Mouse (Mus musculus): ENCODE data around the gene Bcl6b. TPM values are rescaled to one million over a fixed set of nuclear protein-coding genes. Genes with fewer than 3 reads are reported as not detected.

The Bcl6b gene
- 7.3 TPM for polyA plus RNA-seq (2014; fragmentation: Illumina TruSeq; extraction: RNeasy Lipid Tissue Mini Kit (QIAGEN cat#74804))

DNA sequence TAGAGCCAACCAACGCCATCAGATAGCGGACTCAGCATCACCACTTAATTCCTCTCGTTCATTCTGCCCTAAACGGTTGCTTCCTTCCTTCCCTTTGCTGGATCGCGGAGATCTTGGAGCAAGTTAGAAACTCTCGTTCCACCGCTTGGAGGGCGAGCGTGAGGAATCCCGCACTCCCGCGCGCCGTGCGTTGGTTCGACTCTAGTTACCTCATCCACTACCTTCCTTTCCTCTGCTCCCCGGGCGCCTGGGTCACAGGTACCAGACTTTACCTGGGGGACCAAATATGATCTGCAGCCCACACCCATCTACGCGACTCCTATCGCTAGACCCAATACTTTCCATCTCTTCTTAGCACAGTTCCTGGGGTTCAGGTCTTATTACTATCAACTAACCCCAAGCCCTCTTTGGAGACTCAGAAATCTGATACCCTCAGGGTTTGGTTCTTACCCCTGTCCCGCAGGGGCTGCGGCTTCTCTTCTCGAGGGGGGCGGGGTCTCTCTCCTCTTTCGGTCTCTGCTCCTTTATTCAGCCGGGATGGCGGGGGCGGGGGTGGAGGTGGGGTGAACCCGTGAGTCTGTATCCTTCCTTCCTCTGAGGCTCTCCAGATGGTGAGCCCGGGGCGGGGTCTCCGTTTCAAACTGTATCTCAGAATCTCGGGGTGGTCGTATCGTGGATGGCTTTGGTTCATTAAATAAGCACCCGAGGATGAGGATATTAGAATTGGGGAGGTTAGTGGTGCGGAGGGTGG lies at the start of gene Bcl6b:
Gene Bcl6b (minus strand): TSS at position 539 of the 751 bp plus-strand sequence.

DNA sequence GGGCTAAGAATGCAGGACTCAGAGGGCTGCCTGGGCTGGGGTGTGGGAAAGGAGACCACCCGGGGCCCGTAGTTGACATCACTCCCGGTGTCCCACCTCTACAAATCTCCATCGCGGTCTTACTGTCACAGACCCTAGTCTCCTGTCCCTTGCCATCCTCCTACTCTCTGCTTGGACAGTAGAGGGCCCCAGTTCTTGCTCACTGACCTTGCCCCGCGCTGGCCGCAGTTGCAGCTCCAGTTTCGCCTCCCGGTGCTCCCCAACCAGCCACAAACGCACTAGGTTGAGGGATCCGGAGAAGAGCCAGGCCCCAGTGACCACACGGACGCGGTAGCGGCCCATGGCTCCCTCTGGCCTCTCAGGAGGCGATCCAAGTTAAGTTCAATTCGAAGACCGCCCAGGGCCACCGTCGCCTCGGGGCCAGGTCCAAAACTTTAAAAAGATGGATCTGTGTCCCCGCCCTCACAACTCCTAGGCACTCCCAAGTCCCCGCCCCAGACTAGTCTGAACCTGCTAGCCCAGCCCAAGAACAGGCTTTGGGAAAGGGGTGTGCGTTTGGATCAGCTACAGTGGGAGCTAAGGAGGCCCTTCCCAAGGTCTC lies 25.4 kb upstream of the Bcl6b start, which contains the start of gene Alox12:
Gene Alox12 (minus strand): TSS at position 423 of the 601 bp plus-strand sequence.

DNA sequence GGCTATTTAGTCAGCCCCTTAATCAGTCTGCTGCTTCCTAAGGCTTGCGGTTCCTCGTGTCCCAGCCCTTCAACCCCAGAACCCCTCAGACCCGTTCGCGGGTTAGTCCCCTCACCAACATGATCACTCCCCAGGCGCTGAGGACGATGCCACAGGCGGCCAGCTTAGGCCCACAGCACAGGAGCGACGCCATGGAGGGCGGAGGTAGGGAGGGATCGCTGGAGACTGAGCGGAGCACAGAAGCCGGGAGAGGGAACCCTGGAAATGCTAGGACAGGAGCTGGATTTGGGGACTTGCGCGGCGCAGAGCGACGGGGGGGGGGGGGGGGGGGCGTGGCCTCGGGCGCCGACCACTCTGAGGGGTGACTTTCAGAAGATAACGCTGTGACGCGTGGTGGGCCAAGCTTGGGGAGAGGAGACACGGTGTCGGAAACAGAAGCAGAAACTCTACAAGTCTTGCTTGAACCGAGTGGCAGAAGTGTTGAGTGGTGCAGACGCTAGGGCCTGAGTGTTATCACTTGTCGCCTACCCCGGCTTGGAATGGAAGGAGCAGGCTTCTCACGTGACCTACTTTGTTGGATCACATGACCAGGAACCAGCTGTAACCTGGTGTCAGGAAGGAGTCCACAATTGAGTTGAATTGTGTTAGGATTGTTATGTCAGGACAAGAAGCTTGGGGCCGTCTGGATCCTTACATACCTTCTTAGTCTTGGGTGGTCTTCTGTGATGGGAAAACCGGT lies 10.1 kb upstream of the Bcl6b start, which contains the start of the genes Gm21988 and Rnasek:
Gene Gm21988 (minus strand): TSS at position 290 of the 739 bp plus-strand sequence.
Gene Rnasek (minus strand): TSS at position 302 of the 739 bp plus-strand sequence.

DNA sequence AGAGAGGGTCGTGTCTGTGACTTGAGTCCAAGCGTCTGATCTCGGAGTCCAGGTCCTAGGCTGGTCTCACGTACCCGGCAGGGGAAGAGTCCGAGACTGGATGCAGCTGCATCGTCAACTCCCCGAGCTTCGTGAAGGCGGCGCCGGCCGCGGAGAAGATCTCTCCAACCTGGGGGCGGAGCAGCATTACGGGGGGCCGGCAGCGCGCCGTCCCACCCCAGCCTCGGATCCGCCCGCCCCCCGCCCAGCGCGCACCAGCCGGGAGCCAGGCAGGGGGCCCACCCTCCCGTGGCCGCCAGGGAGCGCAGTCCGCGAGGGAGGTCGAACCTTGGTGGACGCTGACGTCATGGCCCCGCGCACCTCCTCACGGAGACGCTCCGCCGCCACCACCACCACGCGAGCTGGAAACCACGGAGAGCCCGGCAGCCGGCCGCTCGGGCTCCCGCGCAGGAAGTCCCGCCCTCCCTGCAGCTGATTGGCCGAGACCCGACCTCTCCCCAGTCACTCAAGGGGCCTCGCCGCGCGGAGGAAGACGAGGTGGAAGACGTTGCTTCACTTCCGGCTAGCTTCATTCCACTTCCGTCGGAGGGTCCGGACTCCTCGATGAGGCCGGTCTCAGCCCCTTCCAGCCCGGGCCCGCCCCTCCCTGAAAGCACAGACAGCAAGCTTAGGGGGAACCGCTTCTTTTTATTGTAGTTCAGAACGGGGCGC lies 8.0 kb upstream of the Bcl6b start, which contains the start of gene 0610010K14Rik:
Gene 0610010K14Rik (minus strand): TSS at position 458 of the 711 bp plus-strand sequence.

DNA sequence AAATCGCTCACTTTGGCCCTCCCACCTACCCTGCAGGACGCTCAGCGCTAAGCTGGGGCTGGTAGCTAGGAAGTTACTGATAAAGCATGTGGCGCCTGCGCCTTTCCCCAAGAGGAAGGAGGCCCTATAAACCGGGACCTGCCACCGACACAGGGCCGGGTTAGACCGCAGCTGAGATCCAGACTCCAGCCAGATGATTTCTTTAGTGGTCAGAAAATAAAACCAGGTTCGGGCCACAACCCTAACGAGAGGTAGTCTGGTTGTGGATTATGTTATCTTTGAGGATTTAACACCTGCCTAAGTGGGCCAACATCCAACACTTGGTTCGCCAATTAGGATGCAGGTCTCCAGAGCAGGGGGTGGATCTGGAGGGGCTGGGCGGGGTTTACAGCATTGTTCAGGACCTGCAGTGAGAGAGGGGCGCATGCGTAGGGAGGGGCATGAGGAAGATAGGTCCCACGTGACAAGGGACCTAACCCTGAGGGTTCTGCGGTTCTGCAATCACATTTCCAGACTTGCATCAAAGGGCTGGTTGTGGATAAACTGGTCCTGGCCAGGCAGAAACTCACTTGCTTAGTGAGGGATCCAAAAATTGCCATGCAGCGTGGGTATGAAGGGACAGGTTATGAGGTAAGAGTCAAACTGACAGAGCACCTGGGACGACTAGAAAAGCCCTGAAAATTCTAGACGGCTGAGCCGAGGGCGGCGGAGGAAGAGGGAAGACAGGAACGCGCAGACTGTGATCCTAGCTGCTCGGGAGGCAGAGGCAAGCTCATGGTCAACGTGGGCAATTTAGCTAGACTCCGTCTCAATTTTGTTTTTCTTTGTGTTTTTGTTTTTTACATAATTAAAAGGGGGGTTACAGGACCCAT lies 8.6 kb downstream of the Bcl6b start, which contains the start of gene Slc16a13:
Gene Slc16a13 (minus strand): TSS at position 334 of the 872 bp plus-strand sequence.

DNA sequence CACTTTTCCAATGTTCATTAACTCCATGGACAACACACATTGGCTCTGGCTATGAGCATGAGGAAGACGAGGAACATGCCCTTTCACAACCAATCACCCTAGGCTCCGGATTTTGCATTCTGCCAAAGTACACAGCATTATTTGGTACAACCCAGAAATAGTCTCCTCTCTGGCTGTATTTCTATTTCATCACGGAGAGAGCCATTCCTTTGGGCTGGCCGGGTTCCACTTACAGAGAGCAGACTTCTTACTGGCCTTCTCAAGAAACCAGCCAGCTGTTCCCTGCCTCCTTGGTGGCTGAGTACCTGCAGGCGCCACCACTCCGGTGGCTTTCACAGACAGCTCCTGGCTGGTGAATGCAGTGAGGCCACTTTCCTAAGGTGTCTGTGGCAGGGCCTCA lies 17.2 kb downstream of the Bcl6b start, which contains the start of gene Slc16a11:
Gene Slc16a11 (plus strand): TSS at position 330 of the 400 bp plus-strand sequence.

Other genes with a start within 250 kb of the Bcl6b start
- gene Ctdnep1, start 248.6 kb downstream of the Bcl6b start, polyA plus RNA-seq (2014; fragmentation: Illumina TruSeq; extraction: RNeasy Lipid Tissue Mini Kit (QIAGEN cat#74804)) = 63.2 TPM
- 5.8 TPM for gene Elp5, start 247.3 kb downstream of the Bcl6b start, polyA plus RNA-seq (2014; fragmentation: Illumina TruSeq; extraction: RNeasy Lipid Tissue Mini Kit (QIAGEN cat#74804))
- 449 TPM for gene Gabarap, start 238.7 kb downstream of the Bcl6b start, polyA plus RNA-seq (2014; fragmentation: Illumina TruSeq; extraction: RNeasy Lipid Tissue Mini Kit (QIAGEN cat#74804))
- 24.2 TPM for gene Phf23, start 234.0 kb downstream of the Bcl6b start, polyA plus RNA-seq (2014; fragmentation: Illumina TruSeq; extraction: RNeasy Lipid Tissue Mini Kit (QIAGEN cat#74804))
- gene Dvl2, start 229.2 kb downstream of the Bcl6b start, polyA plus RNA-seq (2014; fragmentation: Illumina TruSeq; extraction: RNeasy Lipid Tissue Mini Kit (QIAGEN cat#74804)) = 1.8 TPM
- gene Acadvl, start 214.4 kb downstream of the Bcl6b start, polyA plus RNA-seq (2014; fragmentation: Illumina TruSeq; extraction: RNeasy Lipid Tissue Mini Kit (QIAGEN cat#74804)) = 5.8 TPM
- 1.7 TPM for gene Dlg4, start 212.9 kb downstream of the Bcl6b start, polyA plus RNA-seq (2014; fragmentation: Illumina TruSeq; extraction: RNeasy Lipid Tissue Mini Kit (QIAGEN cat#74804))
- gene Asgr1, start 175.7 kb downstream of the Bcl6b start, polyA plus RNA-seq (2014; fragmentation: Illumina TruSeq; extraction: RNeasy Lipid Tissue Mini Kit (QIAGEN cat#74804)) = not detected
- 0.80 TPM for gene Asgr2, start 137.2 kb downstream of the Bcl6b start, polyA plus RNA-seq (2014; fragmentation: Illumina TruSeq; extraction: RNeasy Lipid Tissue Mini Kit (QIAGEN cat#74804))
- gene Mgl2, start 99.5 kb downstream of the Bcl6b start, polyA plus RNA-seq (2014; fragmentation: Illumina TruSeq; extraction: RNeasy Lipid Tissue Mini Kit (QIAGEN cat#74804)) = 21.9 TPM
- gene Clec10a, start 73.6 kb downstream of the Bcl6b start, polyA plus RNA-seq (2014; fragmentation: Illumina TruSeq; extraction: RNeasy Lipid Tissue Mini Kit (QIAGEN cat#74804)) = 3.7 TPM
- gene Slc16a11, start 17.0 kb downstream of the Bcl6b start, polyA plus RNA-seq (2014; fragmentation: Illumina TruSeq; extraction: RNeasy Lipid Tissue Mini Kit (QIAGEN cat#74804)) = not detected
- 3.1 TPM for gene Slc16a13, start 8.7 kb downstream of the Bcl6b start, polyA plus RNA-seq (2014; fragmentation: Illumina TruSeq; extraction: RNeasy Lipid Tissue Mini Kit (QIAGEN cat#74804))
- 2.4 TPM for gene 0610010K14Rik, start 8.1 kb upstream of the Bcl6b start, polyA plus RNA-seq (2014; fragmentation: Illumina TruSeq; extraction: RNeasy Lipid Tissue Mini Kit (QIAGEN cat#74804))
- gene Gm21988, start 10.0 kb upstream of the Bcl6b start, polyA plus RNA-seq (2014; fragmentation: Illumina TruSeq; extraction: RNeasy Lipid Tissue Mini Kit (QIAGEN cat#74804)) = 0.37 TPM
- 25.1 TPM for gene Rnasek, start 10.0 kb upstream of the Bcl6b start, polyA plus RNA-seq (2014; fragmentation: Illumina TruSeq; extraction: RNeasy Lipid Tissue Mini Kit (QIAGEN cat#74804))
- 2.5 TPM for gene Alox12, start 25.6 kb upstream of the Bcl6b start, polyA plus RNA-seq (2014; fragmentation: Illumina TruSeq; extraction: RNeasy Lipid Tissue Mini Kit (QIAGEN cat#74804))
- gene Alox12e, start 92.8 kb upstream of the Bcl6b start, polyA plus RNA-seq (2014; fragmentation: Illumina TruSeq; extraction: RNeasy Lipid Tissue Mini Kit (QIAGEN cat#74804)) = 2.4 TPM
- gene Alox15, start 122.2 kb upstream of the Bcl6b start, polyA plus RNA-seq (2014; fragmentation: Illumina TruSeq; extraction: RNeasy Lipid Tissue Mini Kit (QIAGEN cat#74804)) = 13.4 TPM
- 21.0 TPM for gene Pelp1, start 180.2 kb upstream of the Bcl6b start, polyA plus RNA-seq (2014; fragmentation: Illumina TruSeq; extraction: RNeasy Lipid Tissue Mini Kit (QIAGEN cat#74804))
- gene Arrb2, start 202.8 kb upstream of the Bcl6b start, polyA plus RNA-seq (2014; fragmentation: Illumina TruSeq; extraction: RNeasy Lipid Tissue Mini Kit (QIAGEN cat#74804)) = 0.91 TPM
- gene Med11, start 222.1 kb upstream of the Bcl6b start, polyA plus RNA-seq (2014; fragmentation: Illumina TruSeq; extraction: RNeasy Lipid Tissue Mini Kit (QIAGEN cat#74804)) = 7.2 TPM
- 0.31 TPM for gene Zmynd15, start 229.6 kb upstream of the Bcl6b start, polyA plus RNA-seq (2014; fragmentation: Illumina TruSeq; extraction: RNeasy Lipid Tissue Mini Kit (QIAGEN cat#74804))
- 14.6 TPM for gene Cxcl16, start 230.2 kb upstream of the Bcl6b start, polyA plus RNA-seq (2014; fragmentation: Illumina TruSeq; extraction: RNeasy Lipid Tissue Mini Kit (QIAGEN cat#74804))

Data from ovary, adult 10 weeks (tissue).